Mouse (Mus musculus): ENCODE measurements around the gene Sh3bgrl3. TPM values are rescaled to one million over a fixed set of nuclear protein-coding genes. Genes with fewer than 3 reads are reported as not detected.
"Not testable (repeated sequence)": the region's sequence is repeated elsewhere in the genome, so short reads cannot be mapped to it uniquely, and the experiment has no call there.

Gene Sh3bgrl3
- 10 to 100 TPM; 69.9 to 74.6 TPM for total RNA-seq (2021)

DNA sequence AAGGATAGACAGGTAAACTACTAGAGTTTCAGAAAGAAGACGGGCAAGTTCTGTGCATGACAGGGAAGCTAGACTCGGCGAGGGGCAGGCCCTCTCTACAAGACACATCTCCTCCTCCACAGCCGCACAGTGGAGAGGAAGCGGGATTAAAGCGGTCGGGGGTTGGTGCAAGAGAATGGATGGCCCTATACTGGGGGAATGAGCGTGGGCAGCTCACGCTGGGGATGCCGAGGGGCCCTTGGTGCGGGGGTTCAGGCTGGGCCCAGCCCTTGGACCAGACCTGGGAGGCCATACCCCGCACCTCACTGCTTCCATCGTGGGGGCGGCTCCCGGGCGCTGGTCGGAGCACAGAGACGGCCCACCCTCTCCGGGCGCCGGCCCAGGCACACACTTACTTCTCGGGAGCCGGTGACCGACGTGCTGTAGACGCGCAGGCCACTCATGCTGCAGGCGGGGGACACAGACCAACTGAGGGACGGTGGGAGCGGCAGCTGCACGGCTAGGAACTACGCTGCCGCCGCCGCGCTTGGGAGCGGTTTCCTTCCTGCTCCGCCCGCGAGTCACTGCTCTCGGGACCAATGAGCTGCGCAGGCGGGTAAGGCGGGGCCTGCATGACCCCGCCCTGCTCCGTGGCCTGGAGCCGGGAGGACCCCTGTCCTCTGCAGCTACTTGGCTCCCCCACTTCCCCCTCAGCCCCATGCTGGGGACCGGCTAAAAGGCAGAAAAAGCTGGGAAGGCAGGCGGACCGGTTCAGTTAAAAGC lies at the start of gene Sh3bgrl3:
TSS of gene Sh3bgrl3 (minus strand) at position 569 of the 762 bp plus-strand sequence.
- intact Hi-C loops (cut with DNase I): no loop called here
- peak; percentile 91 to 92 for DNase-seq

DNA sequence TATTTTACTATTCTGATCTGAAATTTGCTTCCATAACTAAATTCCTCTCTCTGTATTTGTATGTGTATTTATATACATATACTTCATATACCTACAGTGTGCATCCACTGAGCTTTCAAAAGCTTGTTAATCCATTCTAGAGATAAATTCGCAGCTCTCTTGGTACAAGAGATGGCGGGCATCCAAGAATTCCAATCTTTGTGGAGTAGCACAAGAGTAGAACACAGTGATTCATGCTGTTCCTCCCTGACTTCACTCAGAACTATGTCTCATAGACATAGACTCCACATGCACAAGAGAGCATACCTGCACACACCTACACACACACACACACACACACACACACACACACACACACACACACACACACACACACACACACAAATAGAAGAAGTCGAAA lies 43.8 kb upstream of the Sh3bgrl3 start:
- peak; percentile 55 to 65 for DNase-seq
- intact Hi-C loops (cut with DNase I): no loop called here

DNA sequence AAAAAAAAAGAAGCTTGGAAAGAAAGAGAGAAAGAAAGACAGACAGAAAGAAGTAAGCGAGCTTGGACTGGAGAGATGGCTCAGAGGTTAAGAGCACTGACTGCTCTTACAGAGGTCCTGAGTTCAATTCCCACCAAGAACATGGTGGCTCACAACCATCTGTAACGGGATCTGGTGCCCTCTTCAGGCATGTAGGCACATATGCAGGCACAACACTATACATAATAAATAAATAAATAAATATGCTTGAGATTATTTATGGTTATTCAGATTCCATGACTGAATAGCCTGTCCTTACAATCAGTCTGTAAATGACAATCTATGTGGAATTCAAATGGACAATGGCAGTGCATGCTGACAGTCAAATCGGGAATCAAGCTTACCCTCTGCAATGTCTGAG lies 38.3 kb upstream of the Sh3bgrl3 start:
- intact Hi-C loops (cut with DNase I): no loop called here
- DNase-seq: no peak

DNA sequence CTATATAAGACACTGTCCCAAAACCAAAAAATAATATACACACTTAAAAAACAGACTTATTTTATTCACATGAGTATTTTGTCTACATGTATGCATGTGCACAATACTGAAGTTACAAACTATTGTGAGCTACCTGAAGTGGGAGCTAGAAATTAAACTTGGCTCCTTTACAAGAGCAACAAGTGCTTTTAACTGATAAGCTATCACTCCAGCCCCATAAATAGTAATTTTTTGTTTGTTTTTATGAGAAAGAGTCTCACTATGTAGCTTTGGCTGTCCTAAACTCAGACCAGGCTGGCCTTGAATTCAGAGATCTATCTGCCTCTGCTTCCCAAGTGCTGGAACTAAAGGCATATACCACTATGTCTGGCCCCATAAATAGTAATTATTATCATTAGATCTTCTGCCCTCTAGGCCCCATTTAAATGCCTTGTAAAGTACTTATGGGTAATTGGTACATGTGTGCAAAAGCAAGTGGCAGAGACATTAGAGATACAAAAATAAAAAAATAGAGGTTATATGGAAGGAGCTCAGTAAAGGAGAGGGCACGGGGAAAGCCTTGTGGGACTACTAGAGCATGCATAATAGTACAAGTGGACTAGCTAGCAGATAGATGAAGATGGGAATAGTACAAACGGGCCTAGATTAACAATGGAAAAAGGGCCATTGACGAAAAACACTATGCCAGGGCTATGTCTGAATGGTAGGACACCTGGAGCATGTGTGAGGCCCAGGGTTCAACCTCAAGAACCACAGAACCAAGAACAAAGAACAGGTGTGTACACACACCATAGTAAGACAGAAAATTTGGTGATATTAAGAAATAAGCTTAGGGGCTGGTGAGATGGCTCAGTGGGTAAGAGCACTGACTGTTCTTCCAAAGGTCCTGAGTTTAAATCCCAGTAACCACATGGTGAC lies 37.2 kb upstream of the Sh3bgrl3 start:
- intact Hi-C loops (cut with DNase I): no loop called here
- DNase-seq: no peak

DNA sequence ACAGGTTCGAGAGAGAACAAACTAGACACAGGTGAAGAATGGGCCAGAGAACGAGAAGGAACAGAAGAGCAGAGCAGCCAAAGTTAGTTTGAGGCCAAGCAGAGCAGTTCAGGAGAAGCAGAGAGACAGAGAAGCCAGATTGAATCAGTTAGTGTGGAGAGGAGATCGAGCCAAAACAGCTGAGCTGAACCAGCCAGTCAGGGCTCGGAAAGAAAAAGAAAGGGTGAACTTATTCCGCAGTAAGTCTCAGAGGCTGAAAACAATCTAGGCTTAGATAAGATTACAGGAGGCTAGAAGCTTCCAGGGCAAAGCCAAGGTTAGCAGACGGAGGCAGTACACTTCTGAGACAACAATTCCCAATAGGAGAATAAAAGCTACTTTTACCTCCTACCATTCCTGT lies 36.4 kb upstream of the Sh3bgrl3 start:
- DNase-seq: peak in 1 of 2 experiments; percentile 27
- intact Hi-C loops (cut with DNase I): no loop called here

DNA sequence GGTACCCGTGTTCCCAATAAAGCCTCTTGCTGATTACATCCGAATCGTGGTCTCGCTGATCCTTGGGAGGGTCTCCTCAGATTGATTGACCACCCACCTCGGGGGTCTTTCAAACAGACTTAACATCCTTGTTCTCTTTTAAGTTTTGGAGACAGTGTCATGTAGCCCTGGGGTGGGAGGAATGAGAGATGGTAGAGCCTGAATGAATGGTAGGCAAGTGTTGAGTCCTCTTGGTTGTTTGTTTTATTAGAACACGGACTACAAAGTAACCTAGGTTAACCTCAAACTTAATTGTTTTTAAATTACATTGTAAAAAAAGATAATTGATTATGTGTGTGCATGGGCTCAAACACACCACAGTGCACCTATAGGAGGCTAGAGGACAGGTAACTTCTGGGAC lies 36.0 kb upstream of the Sh3bgrl3 start:
- intact Hi-C loops (cut with DNase I): no loop called here

DNA sequence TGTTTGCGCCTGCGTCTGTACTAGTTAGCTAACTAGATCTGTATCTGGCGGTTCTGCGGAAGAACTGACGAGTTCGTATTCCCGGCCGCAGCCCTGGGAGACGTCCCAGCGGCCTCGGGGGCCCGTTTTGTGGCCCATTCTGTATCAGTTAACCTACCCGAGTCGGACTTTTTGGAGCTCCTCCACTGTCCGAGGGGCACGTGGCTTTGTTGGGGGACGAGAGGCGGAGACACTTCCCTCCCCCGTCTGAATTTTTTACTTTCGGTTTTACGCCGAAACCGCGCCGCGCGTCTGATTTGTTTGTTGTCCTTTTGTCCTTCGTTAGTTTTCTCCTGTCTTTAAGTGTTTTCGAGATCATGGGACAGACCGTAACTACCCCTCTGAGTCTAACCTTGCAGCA lies 31.5 kb upstream of the Sh3bgrl3 start:
- intact Hi-C loops (cut with DNase I): not testable (repeated sequence)
- peak; percentile 52 to 59 for DNase-seq

More for the DNA sequence above, 36.0 kb upstream of the Sh3bgrl3 start:
- DNase-seq: no peak

DNA sequence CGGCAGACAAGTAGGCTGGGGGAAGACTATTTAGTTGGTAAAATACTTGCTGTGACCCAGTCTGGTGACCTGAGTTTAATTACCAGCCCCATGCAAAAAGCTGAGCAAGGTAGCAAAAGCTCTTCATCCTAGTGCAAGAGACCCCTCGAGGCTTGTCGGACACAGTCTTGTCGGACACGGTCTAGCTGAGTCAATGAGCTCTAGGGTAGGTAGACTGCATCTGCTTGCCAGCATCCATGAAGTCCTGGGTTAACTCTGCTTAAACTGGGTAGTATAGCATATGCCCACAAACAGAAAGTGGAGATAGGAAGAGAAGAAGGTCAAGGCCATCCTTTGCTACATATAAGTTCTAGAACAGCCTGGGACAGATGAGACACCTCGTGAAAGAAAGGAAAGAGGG lies 30.2 kb upstream of the Sh3bgrl3 start:
- no peak for DNase-seq
- intact Hi-C loops (cut with DNase I): no loop called here

DNA sequence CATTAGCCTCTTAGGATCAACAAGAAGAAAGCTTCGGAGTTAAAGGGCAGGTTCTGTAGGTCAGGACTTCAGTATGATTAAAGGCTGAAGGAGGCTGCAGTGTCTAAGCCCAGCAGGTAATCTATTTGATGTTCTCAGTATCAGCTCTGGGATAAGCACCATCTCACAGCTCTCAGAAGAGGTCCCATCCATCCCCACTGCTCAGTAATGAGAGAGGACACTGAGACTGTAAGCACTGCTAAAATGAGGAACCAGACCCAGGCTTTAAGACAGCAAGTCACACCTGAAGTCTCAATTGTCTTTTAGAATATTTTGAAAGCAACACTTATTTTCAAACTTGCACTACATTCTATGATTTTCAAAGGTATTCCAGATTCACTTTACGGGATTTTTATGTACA lies 29.0 kb upstream of the Sh3bgrl3 start:
- intact Hi-C loops (cut with DNase I): no loop called here
- no peak for DNase-seq

DNA sequence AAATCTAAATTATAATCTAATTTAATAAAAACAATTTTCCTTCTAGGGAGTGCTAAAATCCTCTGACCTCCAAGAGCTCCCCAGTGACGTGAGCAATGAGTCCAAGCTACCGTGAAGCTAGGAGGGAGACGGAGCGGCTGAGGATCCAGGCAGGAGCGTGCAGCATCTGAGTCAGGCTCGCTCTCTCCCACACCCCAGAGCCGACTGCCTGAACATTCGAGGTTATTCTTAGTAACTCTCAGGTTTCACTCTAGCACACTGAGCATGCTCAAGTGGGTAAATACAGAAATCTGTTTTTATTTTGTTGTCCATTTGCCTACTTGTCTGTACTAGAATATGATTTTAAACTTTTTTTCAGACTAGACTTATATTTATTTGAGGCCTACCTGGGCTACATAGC lies 28.2 kb upstream of the Sh3bgrl3 start:
- peak; percentile 51 to 63 for DNase-seq
- intact Hi-C loops (cut with DNase I): no loop called here

DNA sequence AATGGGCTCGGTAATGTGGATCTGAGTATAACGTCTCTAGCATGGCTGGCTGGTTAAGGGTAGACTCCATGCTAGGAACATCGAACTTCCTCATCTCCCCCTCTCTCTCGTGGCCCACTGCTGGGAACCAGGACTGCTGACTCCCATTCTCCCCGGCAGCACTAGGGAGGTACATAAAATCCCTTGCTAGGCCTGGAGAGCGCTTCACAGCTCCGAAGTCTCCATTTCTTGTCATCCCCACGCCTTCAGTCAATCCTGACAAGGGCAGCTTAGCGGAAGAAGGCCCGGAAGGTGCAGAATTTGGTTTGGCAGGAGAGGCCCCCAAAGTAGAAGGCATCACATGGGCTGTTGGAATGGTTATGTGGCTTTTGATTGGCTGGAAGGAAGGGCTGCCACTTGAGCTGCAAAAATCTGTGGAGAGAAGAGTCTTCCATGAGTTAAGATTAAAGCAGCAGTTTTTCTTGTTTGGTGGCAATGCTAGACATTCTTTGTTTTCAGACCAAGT lies 27.4 kb upstream of the Sh3bgrl3 start:
- DNase-seq: peak; percentile 20 to 22
- intact Hi-C loops (cut with DNase I): no loop called here

DNA sequence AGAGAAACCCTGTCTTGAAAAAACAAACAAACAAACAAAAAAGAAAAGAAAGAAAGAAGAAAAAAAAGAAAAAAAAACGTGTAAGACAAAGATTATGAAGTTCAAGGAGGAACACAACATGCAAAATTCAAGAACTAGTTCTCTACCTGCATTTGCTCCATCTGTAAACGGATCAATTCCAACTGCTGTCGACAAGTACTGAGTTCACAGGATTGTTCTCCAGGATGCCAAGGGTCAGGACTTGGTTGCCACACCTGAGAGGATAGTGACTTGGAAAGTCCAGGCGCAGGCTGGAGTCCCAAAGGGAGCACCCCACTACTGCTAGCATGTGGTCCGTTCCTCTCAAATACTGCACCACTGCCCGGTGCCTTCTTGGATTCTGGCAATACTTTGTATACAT lies 26.9 kb upstream of the Sh3bgrl3 start:
- DNase-seq: no peak
- intact Hi-C loops (cut with DNase I): no loop called here

DNA sequence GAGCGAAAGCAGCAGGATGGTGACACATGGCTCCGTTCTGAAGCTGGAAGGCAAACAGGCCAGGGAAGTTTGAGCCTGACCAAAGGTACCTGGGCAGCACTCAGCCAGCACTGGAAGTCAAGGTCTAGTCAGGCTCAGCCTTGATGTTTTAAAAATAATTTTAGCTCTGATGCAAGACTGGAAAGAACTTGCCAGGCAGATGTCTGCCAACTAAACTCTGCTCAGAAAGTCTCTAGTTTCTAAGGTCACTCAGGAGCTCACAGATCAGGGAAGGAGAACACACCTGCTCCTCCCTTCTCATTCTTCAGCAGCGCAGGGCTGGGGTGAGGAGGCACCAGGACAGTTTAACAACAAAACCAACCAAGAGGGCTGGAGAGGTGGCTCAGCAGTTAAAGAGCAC lies 25.8 kb upstream of the Sh3bgrl3 start:
- intact Hi-C loops (cut with DNase I): no loop called here
- peak; percentile 39 to 67 for DNase-seq

DNA sequence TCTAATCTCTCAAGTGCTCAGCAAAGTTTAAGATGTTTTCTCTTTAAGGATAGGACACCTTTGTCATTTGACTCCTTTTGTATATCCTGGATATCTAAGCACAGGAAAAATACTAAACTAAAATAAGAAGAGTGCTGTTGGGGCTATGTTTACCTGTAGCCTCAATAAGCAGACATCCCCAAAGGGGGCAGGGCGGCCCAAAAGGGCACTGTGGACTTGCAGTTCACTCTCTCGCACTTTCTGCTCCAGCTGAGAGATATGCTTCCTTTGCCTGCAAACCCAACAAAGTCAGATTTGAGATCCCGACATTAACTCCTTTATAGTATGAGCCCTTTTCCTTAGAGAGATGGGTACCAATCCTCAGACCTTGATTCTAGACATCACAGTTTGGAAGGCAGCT lies 25.1 kb upstream of the Sh3bgrl3 start:
- intact Hi-C loops (cut with DNase I): no loop called here
- no peak for DNase-seq

DNA sequence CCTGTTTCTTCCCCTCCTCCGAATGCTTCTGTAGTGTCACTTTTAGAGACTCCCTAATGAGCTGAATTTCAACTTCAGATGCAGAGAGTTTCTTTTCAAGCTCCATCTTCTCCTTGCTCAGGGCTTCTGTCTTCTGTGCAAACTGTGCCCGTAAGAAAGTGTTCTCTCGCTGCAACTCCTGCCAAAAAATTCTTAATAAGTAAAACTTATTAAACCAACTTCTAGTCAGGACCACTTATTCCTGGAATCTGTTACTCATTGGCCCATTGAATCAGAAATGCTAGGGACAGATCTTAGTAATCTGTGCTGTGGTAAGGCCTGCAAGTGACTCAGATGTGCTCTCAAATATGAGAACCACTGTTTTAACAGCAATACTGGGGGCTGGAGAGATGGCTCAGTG lies 23.5 kb upstream of the Sh3bgrl3 start:
- intact Hi-C loops (cut with DNase I): no loop called here
- DNase-seq: no peak

DNA sequence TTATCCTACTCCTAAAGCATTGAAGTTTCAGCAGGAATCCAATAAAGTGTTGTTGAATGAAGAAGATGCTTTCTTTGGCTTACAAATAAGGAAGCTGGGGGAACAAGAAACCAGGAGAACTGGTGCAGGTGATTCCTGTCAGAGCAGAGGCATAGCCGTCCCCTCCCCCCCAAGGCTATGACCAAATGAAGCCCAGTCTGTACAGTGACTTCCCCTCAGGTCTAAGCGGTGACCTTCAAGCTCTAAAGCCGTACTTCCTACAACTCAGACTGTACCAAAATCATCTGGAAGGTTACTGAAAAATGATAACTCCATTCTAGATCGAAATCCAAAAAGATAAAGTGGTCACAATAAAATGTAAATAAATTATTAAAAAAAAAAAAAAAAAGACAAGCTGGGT lies 20.8 kb upstream of the Sh3bgrl3 start:
- DNase-seq: no peak
- intact Hi-C loops (cut with DNase I): no loop called here

DNA sequence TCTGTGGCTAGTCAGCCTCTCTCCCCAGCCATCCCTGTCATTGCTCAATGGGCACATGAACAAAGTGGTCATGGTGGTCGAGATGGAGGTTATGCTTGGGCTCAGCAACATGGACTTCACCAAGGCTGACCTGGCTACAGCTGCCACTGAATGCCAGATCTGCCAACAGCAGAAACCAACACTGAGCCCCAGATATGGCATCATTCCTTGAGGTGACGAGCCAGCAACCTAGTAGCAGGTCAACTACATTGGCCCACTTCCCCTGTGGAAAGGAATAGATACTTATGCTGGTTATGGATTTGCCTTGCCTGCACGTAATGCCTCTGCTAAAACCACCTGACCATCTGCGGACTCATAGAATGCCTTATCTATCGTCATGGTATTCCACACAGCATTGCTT lies 15.7 kb upstream of the Sh3bgrl3 start:
- DNase-seq; intact Hi-C loops (cut with DNase I): not testable (repeated sequence)

DNA sequence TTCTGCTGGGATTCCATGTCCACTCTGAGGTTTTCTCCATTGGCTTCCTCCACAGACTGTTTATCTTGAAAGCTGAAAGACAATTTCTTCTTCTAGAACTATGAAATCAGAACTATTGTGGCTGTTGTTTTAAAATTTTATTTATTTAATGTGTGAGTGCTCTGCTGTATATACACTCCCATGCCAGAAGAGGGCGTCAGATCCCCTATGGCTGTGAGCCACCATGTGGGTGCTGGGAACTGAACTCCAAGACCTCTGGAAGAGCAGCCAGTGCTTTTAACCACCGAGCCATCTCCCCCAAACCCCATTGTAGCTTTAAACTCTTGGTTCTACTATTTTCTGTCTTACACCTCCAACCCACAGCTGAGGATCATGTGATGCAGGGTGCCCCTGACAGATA lies 10.3 kb upstream of the Sh3bgrl3 start:
- no peak for DNase-seq
- intact Hi-C loops (cut with DNase I): no loop called here

DNA sequence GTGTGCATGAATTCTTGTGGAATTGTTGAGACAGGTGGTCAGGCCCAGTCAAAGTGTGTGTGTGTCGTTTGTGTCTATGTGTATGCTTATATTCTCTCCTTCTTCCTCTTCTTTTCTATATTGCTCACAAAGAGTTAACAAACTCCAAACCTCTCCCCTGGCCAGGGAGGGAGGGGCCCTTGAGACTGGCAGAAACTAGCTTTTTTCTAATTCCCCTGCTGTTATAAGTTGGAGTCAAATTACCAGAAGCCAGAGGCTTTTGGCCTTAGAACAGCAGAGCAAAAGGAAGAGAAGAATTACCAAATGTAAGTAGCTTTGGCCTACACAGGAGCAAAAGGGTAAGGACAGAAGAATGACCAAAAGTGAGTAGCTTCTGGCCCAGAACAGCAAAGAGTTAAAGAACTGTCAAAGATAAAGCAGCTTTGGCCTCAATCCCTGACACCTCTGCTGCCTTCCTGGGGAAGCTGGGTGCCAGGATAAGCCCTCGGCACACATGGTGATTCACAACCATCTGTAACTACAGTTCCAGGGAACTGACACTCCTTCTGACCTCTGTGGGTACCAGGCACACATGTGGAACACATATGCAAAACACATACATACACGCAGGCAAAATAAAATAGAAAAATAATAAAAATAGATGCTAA lies 7.8 kb upstream of the Sh3bgrl3 start:
- DNase-seq: no peak
- intact Hi-C loops (cut with DNase I): no loop called here

DNA sequence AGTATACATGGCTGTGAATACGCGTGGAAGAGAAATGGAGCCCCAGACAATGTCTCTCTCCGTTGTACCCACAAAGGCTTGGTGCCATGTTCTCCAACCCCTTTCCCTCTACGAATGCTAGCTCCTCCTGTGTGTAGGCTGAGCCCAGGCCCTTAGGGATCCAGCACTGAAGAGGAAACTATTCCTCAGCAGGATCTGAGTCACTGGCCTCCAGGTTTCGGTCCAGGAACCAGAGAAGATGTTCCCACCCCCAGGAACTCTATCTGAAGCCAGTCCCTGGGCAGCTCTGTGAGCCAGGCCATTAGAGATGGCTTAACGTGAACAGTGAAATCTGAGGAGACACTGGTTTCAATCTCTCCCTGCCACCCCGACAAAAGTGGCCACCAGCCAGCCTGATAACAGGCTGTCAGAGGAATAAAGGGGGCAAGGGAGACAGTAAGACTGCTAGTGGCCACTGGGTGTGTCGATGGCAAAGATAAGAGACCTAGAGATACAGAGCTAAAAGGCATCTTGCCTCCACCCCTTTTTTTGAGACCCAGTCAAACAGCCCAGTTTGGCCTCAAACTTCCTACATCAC lies 4.0 kb upstream of the Sh3bgrl3 start:
- no peak for DNase-seq
- intact Hi-C loops (cut with DNase I): no loop called here

DNA sequence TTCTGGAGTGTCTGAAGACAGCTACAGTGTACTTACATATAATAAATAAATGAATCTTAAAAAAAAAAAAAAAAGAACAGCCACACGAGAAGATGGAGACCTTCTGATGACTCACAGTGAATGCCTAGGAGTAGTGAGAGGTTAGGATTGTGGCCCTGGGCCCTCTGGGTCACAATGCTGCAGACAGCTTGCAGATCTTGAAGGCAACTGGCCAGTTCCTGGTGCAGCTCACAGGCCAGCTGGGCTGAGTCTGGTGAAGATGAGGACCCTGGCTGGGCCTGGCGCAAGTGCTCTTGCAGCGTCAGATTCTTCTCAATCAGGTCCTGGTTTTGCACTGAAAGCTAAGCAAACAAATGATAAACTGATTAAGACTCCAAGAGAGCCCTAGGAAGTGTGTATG lies 3.5 kb upstream of the Sh3bgrl3 start:
- intact Hi-C loops (cut with DNase I): no loop called here
- no peak for DNase-seq

Measured in heart, postnatal 10 days (tissue).